Mouse (Mus musculus) layer of hippocampus, adult 11-12 months (tissue): Measurements from ENCODE around the gene Hoxb9.

Experiments used
- DNase-seq: peaks from one replicate; pipeline ENCODE4 v3.0.0; 2022; ENCODE audit warnings: low spot score

Gene Hoxb9

GRCm38 (mm10) chr11:96313806-96314428 lies 42.7 kb downstream of the Hoxb9 start:
- no peak for DNase-seq

GRCm38 (mm10) chr11:96314671-96315343 lies 43.5 kb downstream of the Hoxb9 start:
- DNase-seq = no peak

GRCm38 (mm10) chr11:96315344-96315681 lies 44.1 kb downstream of the Hoxb9 start:
- no peak for DNase-seq

GRCm38 (mm10) chr11:96316696-96317607 lies 45.7 kb downstream of the Hoxb9 start:
- no peak for DNase-seq

GRCm38 (mm10) chr11:96317608-96318367 lies 46.5 kb downstream of the Hoxb9 start, which contains the start of gene Hoxb4:
TSS of gene Hoxb4 (plus strand) at chr11:96318267.
- DNase-seq = no peak

GRCm38 (mm10) chr11:96318368-96319070 lies 47.3 kb downstream of the Hoxb9 start:
- no peak for DNase-seq

GRCm38 (mm10) chr11:96319071-96319902 lies 48.0 kb downstream of the Hoxb9 start:
- DNase-seq = no peak

- no peak for DNase-seq
Observed at GRCm38 (mm10) chr11:96319910-96320309, 48.7 kb downstream of the Hoxb9 start.

- no peak for DNase-seq
Observed at GRCm38 (mm10) chr11:96320688-96321087, 49.4 kb downstream of the Hoxb9 start.

GRCm38 (mm10) chr11:96321846-96322245 lies 50.6 kb downstream of the Hoxb9 start:
- DNase-seq = no peak

GRCm38 (mm10) chr11:96322738-96323137 lies 51.5 kb downstream of the Hoxb9 start:
- no peak for DNase-seq

- DNase-seq = no peak
Observed at GRCm38 (mm10) chr11:96323154-96323553, 51.9 kb downstream of the Hoxb9 start, which contains the start of gene Hoxb3. TSS of gene Hoxb3 (plus strand) at chr11:96323326.

- no peak for DNase-seq
Observed at GRCm38 (mm10) chr11:96324125-96324524, 52.9 kb downstream of the Hoxb9 start.

- no peak for DNase-seq
Observed at GRCm38 (mm10) chr11:96324965-96325364, 53.7 kb downstream of the Hoxb9 start.

GRCm38 (mm10) chr11:96325747-96326212 lies 54.5 kb downstream of the Hoxb9 start:
- DNase-seq = no peak
